Mouse (Mus musculus) intestine, postnatal 0 days (tissue): ENCODE results near the gene F13b. TPM values are rescaled to one million over a fixed set of nuclear protein-coding genes. Genes with fewer than 3 reads are reported as not detected.

ENCODE experiments used
- ATAC-seq: fragments of 200-750 bp; cut with Nextera tagmentation; 2 replicates; pipeline ENCODE4 v1.8.0; 2017; ENCODE audit warnings: mild to moderate bottlenecking, moderate TSS enrichment, moderate library complexity
- H3K27ac ChIP-seq: fragments of 300-500 bp; sonication (generic); 2 replicates; pipeline ENCODE4 v1.5.1; 2014; ENCODE audit warnings: mild to moderate bottlenecking, low read depth, low read length, moderate library complexity
- H3K27me3 ChIP-seq: fragments of 300-500 bp; sonication (generic); replicated peaks from 2 replicates; pipeline ENCODE4 v1.6.1; 2014; ENCODE audit warnings: low read length, mixed read lengths; ENCODE audit not compliant: control insufficient read depth, insufficient read depth
- H3K36me3 ChIP-seq: fragments of 300-500 bp; sonication (generic); 2 replicates; pipeline ENCODE4 v1.6.1; 2014; ENCODE audit warnings: mild to moderate bottlenecking, moderate library complexity; ENCODE audit not compliant: control insufficient read depth, insufficient read depth
- H3K4me1 ChIP-seq: fragments of 300-500 bp; sonication (generic); replicated peaks from 2 replicates; pipeline ENCODE4 v1.6.1; 2014; ENCODE audit warnings: antibody characterized with exemption, low read length, mixed read lengths; ENCODE audit not compliant: control insufficient read depth, insufficient read depth
- H3K4me2 ChIP-seq: fragments of 300-500 bp; sonication (generic); replicated peaks from 2 replicates; pipeline ENCODE4 v1.6.1; 2014; ENCODE audit warnings: low read depth, mild to moderate bottlenecking, moderate library complexity
- H3K4me3 ChIP-seq: fragments of 300-500 bp; sonication (generic); 2 replicates; pipeline ENCODE4 v1.5.1; 2014; ENCODE audit warnings: low read depth, low read length
- H3K9ac ChIP-seq: fragments of 300-500 bp; sonication (generic); 2 replicates; pipeline ENCODE4 v1.6.1; 2014; ENCODE audit warnings: mild to moderate bottlenecking, low read depth, low read length
- H3K9me3 ChIP-seq: fragments of 300-500 bp; sonication (generic); 2 replicates; pipeline ENCODE4 v1.6.1; 2016; ENCODE audit warnings: mixed run types; ENCODE audit not compliant: control insufficient read depth
- CTCF ChIP-seq: sonication (generic); IDR thresholded peaks from 2 replicates; pipeline ENCODE4 v1.5.1; 2016; ENCODE audit warnings: low read depth, mild to moderate bottlenecking, control low read depth, antibody characterized with exemption, moderate library complexity
- WGBS: fragments of 180-500 bp; shearing (Covaris S2); extraction: QIAGEN DNeasy Blood & Tissue Kit; methylation state at CpG from one replicate; pipeline ENCODE4 v1.1.7; 2014; 5-methylcytosine and 5-hydroxymethylcytosine counted together
- polyA plus RNA-seq: library from polyadenylated mRNA; unstranded; fragments of >200 nt; fragmentation: Nextera tagmentation; extraction: Ambion mirVana; gene quantifications from 2 replicates; pipeline ENCODE4 v1.2.1, GENCODE M21; 2015

Gene F13b
- 0.31 TPM in 2 replicates for polyA plus RNA-seq

GRCm38 (mm10) chr1:139501258-139501752, at the start of gene F13b:
F13b (plus strand) TSS chr1:139501702.
- H3K27me3 ChIP-seq: no peaks in the 10 kb centered on the region
- H3K9me3 ChIP-seq: no peaks in the 10 kb centered on the region
- H3K27ac ChIP-seq: no peak within 1 kb of the TSS
- no peak within 1 kb of the TSS for H3K4me2 ChIP-seq
- TF ChIP-seq CTCF: no peak
- ATAC-seq: peak; percentile 76
- no peak within 1 kb of the TSS for H3K4me3 ChIP-seq
- no peaks in the 10 kb centered on the region for H3K4me1 ChIP-seq
- H3K9ac ChIP-seq: no peak within 1 kb of the TSS
- 42% methylated on average over 3 of the region's 3 CpGs for WGBS
- H3K36me3 ChIP-seq: no peaks in the 10 kb centered on the region

GRCm38 (mm10) chr1:139454340-139455225, 46.9 kb upstream of the F13b start, which contains the start of gene Aspm:
Aspm (plus strand) TSS chr1:139454772.
- peak within 1 kb of the TSS; percentile 95 for H3K4me2 ChIP-seq
- H3K9me3 ChIP-seq: no peaks in the 10 kb centered on the region
- H3K4me1 ChIP-seq: 0 out of 2 replicates have a peak, but pooled peaks cover 6% of the 10 kb centered on the region
- under 1% methylated on average over 64 of the region's 65 CpGs for WGBS
- H3K36me3 ChIP-seq: no peaks in the 10 kb centered on the region
- no peaks in the 10 kb centered on the region for H3K27me3 ChIP-seq
- H3K4me3 ChIP-seq: peak within 1 kb of the TSS; percentile 70
- peak within 1 kb of the TSS; percentile 53 for H3K9ac ChIP-seq
- H3K27ac ChIP-seq: no peak within 1 kb of the TSS
- ATAC-seq: peak; percentile 100
- no peak for TF ChIP-seq CTCF

- Histone ChIP-seq H3K4me1 (0 out of 2 replicates have a peak, but pooled peaks cover 6% of the 10 kb centered on the region), H3K9ac (peak overlapping the region; percentile 53), H3K27me3 (no peaks in the 10 kb centered on the region), H3K4me3 (peak overlapping the region; percentile 70), H3K4me2 (peak overlapping the region; percentile 95), H3K36me3 (no peaks in the 10 kb centered on the region), H3K27ac (no peak overlapping the region), H3K9me3 (no peaks in the 10 kb centered on the region)
- peak; percentile 11; the same call in 1 of the 2 replicates for ATAC-seq
- no peak for TF ChIP-seq CTCF
- 1% methylated on average over 17 of the region's 17 CpGs for WGBS
Measured at GRCm38 (mm10) chr1:139455226-139455869, 46.2 kb upstream of the F13b start.

DNA sequence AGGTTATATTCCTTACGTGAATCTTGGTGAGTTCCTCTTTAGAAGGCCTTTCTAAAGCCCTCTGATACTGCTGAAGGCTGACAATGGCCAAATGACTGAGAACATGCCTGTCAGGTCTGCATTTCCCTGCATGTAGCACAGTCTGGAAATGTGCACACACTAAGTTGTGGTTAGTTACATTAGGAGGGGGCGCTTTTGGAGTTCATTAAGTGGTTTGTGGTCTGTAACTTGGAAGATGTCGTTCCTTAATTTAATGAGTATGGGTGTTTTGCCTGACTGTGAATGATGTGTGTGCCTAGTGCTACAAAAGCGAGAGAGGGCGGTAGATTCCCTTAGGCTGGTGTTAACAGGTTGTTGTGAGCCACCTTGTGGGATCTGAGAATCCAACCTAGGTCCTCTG, 40.7 kb upstream of the F13b start:
- WGBS: 89% methylated on average over 5 of the region's 5 CpGs
- no peak for TF ChIP-seq CTCF

GRCm38 (mm10) chr1:139465936-139466335, 35.6 kb upstream of the F13b start:
- no peaks in the 10 kb centered on the region for H3K9me3 ChIP-seq
- H3K27me3 ChIP-seq: no peaks in the 10 kb centered on the region
- WGBS: 92% methylated on average over 11 of the region's 11 CpGs
- no peak overlapping the region for H3K27ac ChIP-seq
- no peak overlapping the region for H3K9ac ChIP-seq
- peaks cover 26% of the 10 kb centered on the region for H3K36me3 ChIP-seq
- H3K4me1 ChIP-seq: no peaks in the 10 kb centered on the region
- no peak overlapping the region for H3K4me3 ChIP-seq
- no peak overlapping the region for H3K4me2 ChIP-seq
- TF ChIP-seq CTCF: no peak
- no peak for ATAC-seq

More for the DNA sequence above, 40.7 kb upstream of the F13b start:
- H3K27me3 ChIP-seq: no peaks in the 10 kb centered on the region
- no peak overlapping the region for H3K9ac ChIP-seq
- no peak overlapping the region for H3K4me3 ChIP-seq
- no peaks in the 10 kb centered on the region for H3K4me1 ChIP-seq
- ATAC-seq: no peak
- H3K4me2 ChIP-seq: no peak overlapping the region
- peaks cover 10% of the 10 kb centered on the region for H3K36me3 ChIP-seq
- H3K9me3 ChIP-seq: no peaks in the 10 kb centered on the region
- H3K27ac ChIP-seq: no peak overlapping the region

DNA sequence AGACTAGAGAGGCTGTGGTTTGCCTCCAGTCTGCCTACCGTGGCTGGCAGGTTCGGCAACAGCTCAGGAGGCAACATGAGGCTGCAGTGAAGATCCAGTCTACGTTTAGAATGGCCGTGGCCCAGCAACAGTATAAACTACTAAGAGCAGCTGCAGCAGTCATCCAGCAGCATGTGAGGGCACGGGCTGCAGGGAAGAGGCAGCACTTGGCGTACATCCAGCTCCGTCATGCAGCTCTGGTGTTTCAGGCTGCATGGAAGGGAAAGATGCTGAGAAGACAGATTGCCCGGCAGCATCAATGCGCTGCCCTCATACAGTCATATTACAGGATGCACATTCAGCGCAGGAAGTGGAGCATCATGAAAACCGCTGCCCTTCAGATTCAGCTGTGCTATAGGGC, 22.6 kb upstream of the F13b start:
- Histone ChIP-seq H3K9ac (no peak overlapping the region), H3K9me3 (no peaks in the 10 kb centered on the region), H3K4me3 (no peak overlapping the region), H3K4me1 (no peaks in the 10 kb centered on the region), H3K4me2 (no peak overlapping the region), H3K27ac (no peak overlapping the region), H3K27me3 (no peaks in the 10 kb centered on the region), H3K36me3 (peaks cover 53% of the 10 kb centered on the region)
- TF ChIP-seq CTCF: no peak
- ATAC-seq: no peak
- WGBS: 91% methylated on average over 11 of the region's 11 CpGs
